Mouse (Mus musculus) thymus, adult 2 months (tissue): ENCODE results near the gene Sf3b5. TPM values are rescaled to one million over a fixed set of nuclear protein-coding genes. Genes with fewer than 3 reads are reported as not detected.

Source experiments
- DNase-seq: peaks from one replicate; pipeline ENCODE4 v3.0.0; 2021
- H3K27ac ChIP-seq: fragments of 200-500 bp; 2 replicates; pipeline ENCODE4 v1.5.1; 2012; ENCODE audit warnings: low read length, control low read depth; ENCODE audit not compliant: control insufficient read depth, insufficient read depth
- H3K27me3 ChIP-seq: fragments of 200-500 bp; 2 replicates; pipeline ENCODE4 v1.6.1; 2012; ENCODE audit warnings: mild to moderate bottlenecking, low read length, moderate library complexity, mixed read lengths; ENCODE audit not compliant: control insufficient read depth, insufficient read depth
- H3K36me3 ChIP-seq: fragments of 200-500 bp; 2 replicates; pipeline ENCODE4 v1.6.1; 2012; ENCODE audit warnings: mild to moderate bottlenecking, low read length, moderate library complexity; ENCODE audit not compliant: control insufficient read depth, insufficient read depth
- H3K4me1 ChIP-seq: fragments of 200-500 bp; replicated peaks from 2 replicates; pipeline ENCODE4 v1.6.1; 2012; ENCODE audit warnings: low read length; ENCODE audit not compliant: control insufficient read depth, insufficient read depth
- H3K4me3 ChIP-seq: fragments of 200-500 bp; 2 replicates; pipeline ENCODE4 v1.5.1; 2012; ENCODE audit warnings: mild to moderate bottlenecking, low read length, control low read depth, moderate library complexity; ENCODE audit not compliant: control insufficient read depth, insufficient read depth
- CTCF ChIP-seq: fragments of 200-500 bp; IDR thresholded peaks from 2 replicates; pipeline ENCODE4 v1.5.1; 2012; ENCODE audit warnings: mild to moderate bottlenecking, control low read depth, low read length, moderate library complexity, borderline replicate concordance; ENCODE audit not compliant: control insufficient read depth, poor library complexity, insufficient read depth; ENCODE audit errors: extremely low read depth
- POLR2A ChIP-seq: fragments of 200-500 bp; IDR thresholded peaks from 2 replicates; pipeline ENCODE4 v1.6.1; 2012; ENCODE audit warnings: mild to moderate bottlenecking, low read length, control low read depth, moderate library complexity; ENCODE audit not compliant: control insufficient read depth, poor library complexity, insufficient read depth; ENCODE audit errors: extremely low read depth
- WGBS: fragments of 180-500 bp; shearing (Covaris S2); methylation state at CpG from one replicate; pipeline ENCODE4 v1.1.7; 2018; 5-methylcytosine and 5-hydroxymethylcytosine counted together
- polyA plus RNA-seq: library from polyadenylated mRNA; depleted of rRNA; stranded (reverse); fragments of >200 nt; gene quantifications from 2 replicates; pipeline ENCODE4 v1.2.3, GENCODE M21; 2012; rRNA removed

The Sf3b5 gene
- polyA plus RNA-seq = 51.3 and 57.4 TPM in 2 replicates

- Histone ChIP-seq H3K4me1 (peaks cover 11% of the 10 kb centered on the region), H3K4me3 (no peak within 1 kb of the TSS), H3K27me3 (no peaks in the 10 kb centered on the region), H3K36me3 (no peaks in the 10 kb centered on the region), H3K27ac (no peak within 1 kb of the TSS)
- no peak for DNase-seq
- WGBS = 94% methylated on average over 3 of the region's 3 CpGs
- TF ChIP-seq CTCF (no peak), POLR2A (no peak)
Measured at GRCm38 (mm10) chr10:13005043-13005442, at the start of gene Sf3b5. Gene Sf3b5, plus strand, starts transcription at chr10:13005343.

- Histone ChIP-seq H3K4me3 (no peak overlapping the region), H3K4me1 (no peaks in the 10 kb centered on the region), H3K27me3 (no peaks in the 10 kb centered on the region), H3K27ac (no peak overlapping the region), H3K36me3 (no peaks in the 10 kb centered on the region)
- DNase-seq = no peak
- WGBS = 55% methylated on average over 1 of the region's 1 CpGs
- TF ChIP-seq POLR2A (no peak), CTCF (no peak)
Measured at GRCm38 (mm10) chr10:12955831-12956230, 49.3 kb upstream of the Sf3b5 start.

- Histone ChIP-seq H3K4me3 (no peak overlapping the region), H3K27me3 (no peaks in the 10 kb centered on the region), H3K27ac (no peak overlapping the region), H3K4me1 (no peaks in the 10 kb centered on the region), H3K36me3 (no peaks in the 10 kb centered on the region)
- TF ChIP-seq CTCF (no peak), POLR2A (no peak)
- WGBS = 63% methylated on average over 4 of the region's 4 CpGs
- DNase-seq = no peak
Measured at GRCm38 (mm10) chr10:12957271-12957670, 47.9 kb upstream of the Sf3b5 start.

- TF ChIP-seq POLR2A = no peak
- TF ChIP-seq CTCF = no peak
- Histone ChIP-seq H3K4me3 (no peak overlapping the region), H3K27ac (no peak overlapping the region), H3K4me1 (peaks cover 6% of the 10 kb centered on the region), H3K27me3 (no peaks in the 10 kb centered on the region), H3K36me3 (no peaks in the 10 kb centered on the region)
- 71% methylated on average over 8 of the region's 8 CpGs for WGBS
- no peak for DNase-seq
Measured at GRCm38 (mm10) chr10:12961546-12961945, 43.6 kb upstream of the Sf3b5 start.

GRCm38 (mm10) chr10:12962238-12962637, 42.9 kb upstream of the Sf3b5 start:
- H3K4me3 ChIP-seq = no peak overlapping the region
- H3K36me3 ChIP-seq = no peaks in the 10 kb centered on the region
- no peak overlapping the region for H3K27ac ChIP-seq
- H3K4me1 ChIP-seq = peaks cover 6% of the 10 kb centered on the region
- DNase-seq = no peak
- no peaks in the 10 kb centered on the region for H3K27me3 ChIP-seq
- TF ChIP-seq CTCF (no peak), POLR2A (no peak)

- Histone ChIP-seq H3K36me3 (no peaks in the 10 kb centered on the region), H3K27ac (no peak overlapping the region), H3K27me3 (no peaks in the 10 kb centered on the region), H3K4me1 (peaks cover 6% of the 10 kb centered on the region), H3K4me3 (peak overlapping the region; percentile 71)
- 3% methylated on average over 29 of the region's 29 CpGs for WGBS
- TF ChIP-seq POLR2A = no peak
- TF ChIP-seq CTCF = no peak
- DNase-seq = peak; percentile 19
Measured at GRCm38 (mm10) chr10:12963362-12964147, 41.6 kb upstream of the Sf3b5 start.
